Mouse (Mus musculus): ENCODE results near the gene Psg19. TPM values are rescaled to one million over a fixed set of nuclear protein-coding genes. Genes with fewer than 3 reads are reported as not detected.
"Not testable (repeated sequence)": the region's sequence is repeated elsewhere in the genome, so short reads cannot be mapped to it uniquely, and the experiment has no call there.

Gene Psg19
- polyA plus RNA-seq, 1 experiment from 2014 or later = not detected

DNA sequence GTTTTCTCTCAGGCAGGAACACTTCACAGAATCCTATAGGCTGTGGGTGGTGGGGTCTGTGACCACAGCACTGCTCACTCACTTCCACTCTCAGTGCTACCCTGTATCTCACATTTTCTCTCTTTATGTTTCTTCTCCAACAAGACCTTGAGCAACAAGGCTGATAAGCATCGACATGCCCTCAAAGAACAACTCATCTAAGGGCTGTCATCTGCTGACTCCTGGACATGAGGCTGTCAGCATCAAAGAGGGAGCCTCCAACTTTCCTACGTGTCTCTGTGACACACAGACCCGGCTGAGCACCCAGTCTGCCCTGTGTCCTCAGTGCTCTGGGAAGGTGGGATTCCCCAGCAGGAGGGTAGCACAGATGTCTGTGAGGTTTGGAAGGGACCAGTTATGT, 23.2 kb upstream of the Psg19 start, which contains the start of gene Psg17:
Gene Psg17 (minus strand): TSS at position 101 of the 400 bp plus-strand sequence.
- no peaks in the 10 kb centered on the region for H3K9me3 ChIP-seq (ENCODE audit: control insufficient read depth, low read length)
- H3K27me3 ChIP-seq (replicated peaks; ENCODE audit: control insufficient read depth, insufficient read depth, low read length) = no peaks in the 10 kb centered on the region
- H3K9ac ChIP-seq (ENCODE audit: low read depth, low read length) = no peak within 1 kb of the TSS
- no peak within 1 kb of the TSS for H3K27ac ChIP-seq (ENCODE audit: low read length)
- WGBS = 72% methylated on average over 3 of the region's 3 CpGs
- H3K4me2 ChIP-seq (ENCODE audit: low read depth, low read length) = no peak within 1 kb of the TSS
- no peaks in the 10 kb centered on the region for H3K4me1 ChIP-seq (ENCODE audit: control insufficient read depth, insufficient read depth, low read length)
- H3K4me3 ChIP-seq (ENCODE audit: low read length) = no peak within 1 kb of the TSS
- no peaks in the 10 kb centered on the region for H3K36me3 ChIP-seq (ENCODE audit: control insufficient read depth, insufficient read depth, low read length)
- no peak for ATAC-seq

DNA sequence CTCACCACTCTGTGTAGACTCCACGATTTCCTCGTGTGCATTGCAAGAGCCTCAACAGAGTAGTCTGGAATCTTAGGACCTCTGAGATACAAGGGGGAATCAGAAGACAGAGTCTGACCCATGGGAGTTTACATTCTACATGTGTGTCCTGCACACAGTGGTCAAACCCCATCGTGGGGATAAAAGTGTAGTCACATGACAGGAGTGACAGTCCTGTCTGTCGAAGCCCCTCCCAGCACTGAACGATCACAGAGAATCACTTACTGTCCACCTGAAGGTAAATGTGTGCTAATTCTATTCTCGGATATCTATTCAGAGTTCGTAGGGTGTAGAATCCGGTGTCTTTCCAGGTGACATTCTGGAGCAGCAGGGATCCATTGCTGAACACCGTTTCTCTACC, 20.0 kb upstream of the Psg19 start:
- H3K9ac ChIP-seq (ENCODE audit: low read depth, low read length) = no peak overlapping the region
- no peak overlapping the region for H3K4me2 ChIP-seq (ENCODE audit: low read depth, low read length)
- ATAC-seq = no peak
- no peaks in the 10 kb centered on the region for H3K36me3 ChIP-seq (ENCODE audit: control insufficient read depth, insufficient read depth, low read length)
- H3K4me1 ChIP-seq (ENCODE audit: control insufficient read depth, insufficient read depth, low read length) = no peaks in the 10 kb centered on the region
- no peak overlapping the region for H3K27ac ChIP-seq (ENCODE audit: low read length)
- H3K27me3 ChIP-seq (replicated peaks; ENCODE audit: control insufficient read depth, insufficient read depth, low read length) = no peaks in the 10 kb centered on the region
- 84% methylated on average over 9 of the region's 9 CpGs for WGBS
- H3K4me3 ChIP-seq (ENCODE audit: low read length) = no peak overlapping the region
- no peaks in the 10 kb centered on the region for H3K9me3 ChIP-seq (ENCODE audit: control insufficient read depth, low read length)

DNA sequence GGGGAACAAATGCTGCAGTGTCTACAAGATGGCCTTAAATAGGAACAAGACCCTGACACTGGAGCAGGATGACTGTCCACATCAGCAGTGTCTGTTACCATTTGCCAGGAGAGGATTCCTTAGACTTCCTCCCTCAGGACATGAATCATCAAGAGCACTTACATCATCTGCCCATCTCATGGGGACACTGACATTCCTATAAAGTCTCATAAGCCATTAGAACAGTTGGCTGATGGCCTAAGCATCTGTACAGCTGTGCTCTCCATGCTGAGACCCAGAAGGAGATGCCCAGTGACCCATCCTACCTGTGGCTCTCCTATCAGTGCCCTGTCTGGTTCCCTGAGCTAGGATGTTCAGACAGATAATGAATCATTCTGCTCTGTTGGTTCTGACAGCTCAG, 5.2 kb upstream of the Psg19 start:
- H3K36me3 ChIP-seq (ENCODE audit: control insufficient read depth, insufficient read depth, low read length) = no peaks in the 10 kb centered on the region
- H3K27me3 ChIP-seq (replicated peaks; ENCODE audit: control insufficient read depth, insufficient read depth, low read length) = no peaks in the 10 kb centered on the region
- no peak overlapping the region for H3K9ac ChIP-seq (ENCODE audit: low read depth, low read length)
- H3K9me3 ChIP-seq (ENCODE audit: control insufficient read depth, low read length) = no peaks in the 10 kb centered on the region
- no peak for ATAC-seq
- H3K27ac ChIP-seq (ENCODE audit: low read length) = no peak overlapping the region
- no peaks in the 10 kb centered on the region for H3K4me1 ChIP-seq (ENCODE audit: control insufficient read depth, insufficient read depth, low read length)
- H3K4me3 ChIP-seq (ENCODE audit: low read length) = no peak overlapping the region
- H3K4me2 ChIP-seq (ENCODE audit: low read depth, low read length) = no peak overlapping the region

DNA sequence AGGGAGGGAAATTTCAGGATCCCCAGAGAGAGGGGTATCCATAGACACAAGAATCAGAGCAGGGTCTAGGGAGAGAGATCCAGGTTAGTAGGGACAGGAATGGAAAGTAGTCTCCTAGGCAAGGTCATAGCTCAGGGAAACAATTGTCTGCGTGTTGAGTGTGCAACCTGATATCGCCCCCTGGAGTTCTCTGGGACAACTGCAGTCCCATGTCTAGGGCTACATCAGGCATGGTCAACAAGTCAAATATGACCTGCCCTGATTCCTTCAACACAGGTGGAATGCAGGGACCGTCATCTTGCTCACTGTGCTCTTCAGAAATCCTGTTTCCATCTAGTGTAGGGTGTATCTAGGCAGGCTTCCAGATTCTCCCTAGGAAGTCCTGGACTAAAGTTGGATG, 809 bp upstream of the Psg19 start:
- no peak overlapping the region for H3K4me3 ChIP-seq (ENCODE audit: low read length)
- no peak overlapping the region for H3K4me2 ChIP-seq (ENCODE audit: low read depth, low read length)
- no peaks in the 10 kb centered on the region for H3K36me3 ChIP-seq (ENCODE audit: control insufficient read depth, insufficient read depth, low read length)
- no peaks in the 10 kb centered on the region for H3K9me3 ChIP-seq (ENCODE audit: control insufficient read depth, low read length)
- ATAC-seq = no peak
- no peak overlapping the region for H3K9ac ChIP-seq (ENCODE audit: low read depth, low read length)
- H3K27ac ChIP-seq (ENCODE audit: low read length) = no peak overlapping the region
- no peaks in the 10 kb centered on the region for H3K4me1 ChIP-seq (ENCODE audit: control insufficient read depth, insufficient read depth, low read length)
- no peaks in the 10 kb centered on the region for H3K27me3 ChIP-seq (replicated peaks; ENCODE audit: control insufficient read depth, insufficient read depth, low read length)
- 34% methylated on average over 3 of the region's 3 CpGs for WGBS

DNA sequence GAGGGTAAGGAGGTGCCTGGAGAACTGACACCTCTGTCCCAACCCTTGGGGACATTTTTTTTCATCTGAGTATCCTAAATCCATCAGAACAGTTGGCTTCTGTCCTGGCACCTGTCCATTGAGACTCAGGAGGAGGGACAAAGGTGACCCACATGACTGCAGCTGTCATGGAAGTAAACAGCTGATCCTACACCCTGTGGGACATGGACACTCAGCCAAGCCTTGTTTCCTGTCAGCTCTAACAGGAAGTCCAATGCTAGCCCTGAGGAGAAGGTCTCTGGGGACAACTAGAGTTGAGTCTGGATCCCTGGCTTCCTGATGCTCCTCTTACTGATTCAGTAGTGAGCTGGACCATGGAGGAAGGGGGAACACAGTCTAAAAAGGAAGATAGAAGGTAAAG, 7.6 kb downstream of the Psg19 start:
- H3K4me3 ChIP-seq (ENCODE audit: low read length); H3K9me3 ChIP-seq (ENCODE audit: control insufficient read depth, low read length); H3K27me3 ChIP-seq (replicated peaks; ENCODE audit: control insufficient read depth, insufficient read depth, low read length); H3K4me2 ChIP-seq (ENCODE audit: low read depth, low read length); H3K4me1 ChIP-seq (ENCODE audit: control insufficient read depth, insufficient read depth, low read length); H3K36me3 ChIP-seq (ENCODE audit: control insufficient read depth, insufficient read depth, low read length); H3K9ac ChIP-seq (ENCODE audit: low read depth, low read length); ATAC-seq; H3K27ac ChIP-seq (ENCODE audit: low read length): not testable (repeated sequence)

DNA sequence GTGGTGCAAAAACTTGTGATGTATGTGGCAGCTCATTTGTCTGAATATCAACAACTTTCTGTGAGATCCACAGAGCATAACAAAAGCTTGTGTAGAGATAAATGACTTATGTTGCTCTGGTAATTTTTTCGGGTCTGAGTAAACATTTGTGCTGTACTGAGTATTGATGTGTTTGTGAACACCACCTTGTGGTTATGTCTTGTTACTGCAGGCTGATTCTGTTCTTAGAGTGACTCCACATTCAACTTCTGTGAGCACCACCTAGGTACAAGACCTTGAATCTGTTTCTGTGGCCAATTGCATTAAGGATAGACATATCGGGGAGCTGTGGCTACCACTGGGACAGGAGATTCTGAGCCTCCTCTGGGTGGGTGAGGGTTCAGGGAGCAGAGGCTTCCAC, 17.0 kb downstream of the Psg19 start:
- 41% methylated on average over 2 of the region's 2 CpGs for WGBS
- ATAC-seq; H3K27me3 ChIP-seq (replicated peaks; ENCODE audit: control insufficient read depth, insufficient read depth, low read length); H3K4me1 ChIP-seq (ENCODE audit: control insufficient read depth, insufficient read depth, low read length); H3K27ac ChIP-seq (ENCODE audit: low read length); H3K4me3 ChIP-seq (ENCODE audit: low read length); H3K36me3 ChIP-seq (ENCODE audit: control insufficient read depth, insufficient read depth, low read length); H3K9me3 ChIP-seq (ENCODE audit: control insufficient read depth, low read length); H3K9ac ChIP-seq (ENCODE audit: low read depth, low read length); H3K4me2 ChIP-seq (ENCODE audit: low read depth, low read length): not testable (repeated sequence)

DNA sequence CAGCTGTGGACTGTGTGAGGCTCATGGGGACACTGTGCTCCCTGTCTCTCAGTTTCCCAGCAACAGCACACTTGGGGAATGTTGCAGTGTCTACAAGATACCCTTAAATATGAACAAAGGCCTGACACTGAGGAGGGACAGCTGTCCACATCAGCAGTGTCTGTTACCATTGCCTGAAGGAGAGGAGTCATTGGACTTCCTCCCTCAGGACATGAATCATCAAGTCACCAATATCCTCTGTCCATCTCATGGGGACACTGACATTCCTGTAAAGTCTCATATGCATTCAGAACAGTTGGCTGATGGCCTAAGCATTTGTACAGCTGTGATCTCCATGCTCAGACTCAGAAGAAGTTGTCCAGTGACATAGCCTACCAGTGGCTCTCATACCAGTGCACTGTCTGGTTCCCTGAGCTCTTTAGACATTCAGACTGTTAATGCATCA, 19.0 kb downstream of the Psg19 start:
- no peak overlapping the region for H3K27ac ChIP-seq (ENCODE audit: low read length)
- H3K4me3 ChIP-seq (ENCODE audit: low read length) = no peak overlapping the region
- no peak overlapping the region for H3K9ac ChIP-seq (ENCODE audit: low read depth, low read length)
- H3K4me1 ChIP-seq (ENCODE audit: control insufficient read depth, insufficient read depth, low read length) = no peaks in the 10 kb centered on the region
- no peaks in the 10 kb centered on the region for H3K27me3 ChIP-seq (replicated peaks; ENCODE audit: control insufficient read depth, insufficient read depth, low read length)
- H3K9me3 ChIP-seq (ENCODE audit: control insufficient read depth, low read length) = no peaks in the 10 kb centered on the region
- H3K4me2 ChIP-seq (ENCODE audit: low read depth, low read length) = no peak overlapping the region
- ATAC-seq = no peak
- no peaks in the 10 kb centered on the region for H3K36me3 ChIP-seq (ENCODE audit: control insufficient read depth, insufficient read depth, low read length)

DNA sequence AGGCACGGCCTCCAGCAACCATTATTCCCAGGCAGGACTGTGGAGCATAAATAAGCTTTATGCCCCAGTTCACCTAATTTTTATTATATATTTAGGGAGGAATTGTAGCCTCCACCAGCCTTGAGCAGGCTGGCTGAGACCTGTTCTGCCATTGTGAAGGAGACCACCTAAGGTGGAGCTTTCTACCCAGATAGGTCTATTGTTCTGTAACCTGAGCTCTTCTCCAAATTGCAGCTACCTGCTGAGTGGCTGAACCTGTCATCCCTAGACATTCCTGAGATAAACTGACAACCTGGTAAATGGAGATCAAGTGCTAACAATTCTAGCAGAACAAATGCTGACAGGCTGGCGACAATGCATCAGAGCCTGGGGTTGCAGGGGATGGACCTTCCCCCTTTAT, 35.4 kb downstream of the Psg19 start:
- H3K4me2 ChIP-seq (ENCODE audit: low read depth, low read length); H3K27me3 ChIP-seq (replicated peaks; ENCODE audit: control insufficient read depth, insufficient read depth, low read length); H3K4me3 ChIP-seq (ENCODE audit: low read length); H3K27ac ChIP-seq (ENCODE audit: low read length); H3K9ac ChIP-seq (ENCODE audit: low read depth, low read length); H3K9me3 ChIP-seq (ENCODE audit: control insufficient read depth, low read length); H3K36me3 ChIP-seq (ENCODE audit: control insufficient read depth, insufficient read depth, low read length); H3K4me1 ChIP-seq (ENCODE audit: control insufficient read depth, insufficient read depth, low read length); ATAC-seq: not testable (repeated sequence)
- no CpG with 5 or more reads among the region's 2 CpGs for WGBS

DNA sequence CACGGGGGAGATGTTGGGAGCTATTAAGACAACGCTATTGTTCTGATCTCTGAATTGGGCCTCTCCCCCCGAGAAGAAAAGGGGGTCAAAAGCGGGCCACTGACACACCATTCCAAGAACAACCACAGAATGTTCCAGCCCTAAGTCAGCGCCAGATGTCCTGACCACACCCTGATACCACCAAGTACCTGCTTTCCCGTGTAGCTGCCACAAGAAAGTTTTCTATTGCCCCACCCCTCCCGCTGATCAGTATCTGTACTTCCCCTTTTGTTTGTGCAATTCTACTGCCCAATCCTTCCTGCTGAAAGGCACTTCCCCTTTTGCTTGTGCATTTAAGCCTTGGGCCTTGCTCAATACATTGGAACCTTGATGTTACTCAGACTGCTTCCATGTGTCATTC, 38.2 kb downstream of the Psg19 start:
- not testable (repeated sequence) for H3K27ac ChIP-seq (ENCODE audit: low read length); H3K4me2 ChIP-seq (ENCODE audit: low read depth, low read length); ATAC-seq; H3K36me3 ChIP-seq (ENCODE audit: control insufficient read depth, insufficient read depth, low read length); H3K9me3 ChIP-seq (ENCODE audit: control insufficient read depth, low read length); H3K27me3 ChIP-seq (replicated peaks; ENCODE audit: control insufficient read depth, insufficient read depth, low read length); H3K4me3 ChIP-seq (ENCODE audit: low read length); H3K4me1 ChIP-seq (ENCODE audit: control insufficient read depth, insufficient read depth, low read length); H3K9ac ChIP-seq (ENCODE audit: low read depth, low read length)
- 85% methylated on average over 7 of the region's 7 CpGs for WGBS

DNA sequence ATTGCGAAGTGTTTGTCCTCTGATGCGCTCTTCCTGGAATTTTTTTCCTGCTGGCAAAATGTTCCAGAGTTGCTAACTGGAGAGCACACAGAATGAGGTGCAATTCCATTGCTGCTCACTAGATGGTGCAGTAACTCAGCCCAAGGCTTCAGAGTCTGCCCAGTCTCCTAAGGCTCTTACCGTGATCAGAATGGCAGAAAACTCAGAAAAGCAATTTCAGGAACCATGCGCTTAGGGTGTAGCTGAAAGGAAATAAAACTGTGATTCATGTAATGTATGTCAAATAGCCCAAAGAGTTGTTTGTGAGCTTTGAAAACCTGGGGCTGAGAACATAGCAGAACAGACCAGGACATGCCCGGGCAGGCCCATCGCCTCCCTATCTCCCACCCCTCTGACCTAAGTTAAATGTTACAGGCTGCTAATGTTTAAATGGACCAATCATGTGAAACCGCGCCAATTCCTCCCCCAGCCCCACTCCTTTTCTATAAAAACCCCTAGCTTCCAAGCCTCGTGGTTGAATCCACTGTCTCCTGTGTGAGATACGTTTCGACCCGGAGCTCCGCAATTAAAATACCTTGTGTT, 48.3 kb downstream of the Psg19 start:
- not testable (repeated sequence) for H3K36me3 ChIP-seq (ENCODE audit: control insufficient read depth, insufficient read depth, low read length); H3K4me2 ChIP-seq (ENCODE audit: low read depth, low read length); H3K4me3 ChIP-seq (ENCODE audit: low read length); H3K27me3 ChIP-seq (replicated peaks; ENCODE audit: control insufficient read depth, insufficient read depth, low read length); H3K9me3 ChIP-seq (ENCODE audit: control insufficient read depth, low read length); H3K4me1 ChIP-seq (ENCODE audit: control insufficient read depth, insufficient read depth, low read length); H3K27ac ChIP-seq (ENCODE audit: low read length); H3K9ac ChIP-seq (ENCODE audit: low read depth, low read length)
- ATAC-seq = peak; percentile 77
- WGBS = 51% methylated on average over 11 of the region's 13 CpGs

Measured in intestine, embryonic 16.5 days (tissue).